Comparison of ENCODE assay signal across 20 mouse cellular contexts in genomic region chr7:78992991-78993390, GRCm38 (mm10).
DNase-seq lines count a peak whose midpoint lies in the region; ATAC-seq lines count a peak whose summit lies in the region.
"Had no signal": no experiment of that assay in that cellular context is flagged by ENCODE, and none has a peak within 500 bp of the region (broad histone marks: within the 10 kb centered on the region; RNA-seq: fewer than 3 reads in every experiment).

No protein-coding gene starts in this region.

- H3K27ac ChIP-seq in forebrain, embryonic 14.5 days (ENCODE audit: low read depth, low read length), result no peak overlapping the region
- H3K27ac ChIP-seq: forebrain, embryonic 12.5 days; layer of hippocampus, adult 2 months; limb, embryonic 15.5 days; liver, embryonic 15.5 days; stomach, embryonic 15.5 days had no signal

- no peak overlapping the region for H3K4me3 ChIP-seq in forebrain, embryonic 14.5 days (ENCODE audit: low read depth, low read length)
- H3K4me3 ChIP-seq: forebrain, embryonic 12.5 days; layer of hippocampus, adult 2 months; limb, embryonic 15.5 days; liver, embryonic 15.5 days; stomach, embryonic 15.5 days had no signal

- no peak for ATAC-seq in forebrain, embryonic 14.5 days
- ATAC-seq: activated CD4-positive, CD25-positive, alpha-beta regulatory T cell, adult 4 months; hindbrain, embryonic 16.5 days; intestine, postnatal 0 days had no signal

- no peaks in the 10 kb centered on the region for H3K27me3 ChIP-seq in forebrain, embryonic 14.5 days (replicated peaks; ENCODE audit: control insufficient read depth, insufficient read depth, low read length)
- H3K27me3 ChIP-seq: limb, embryonic 15.5 days had no signal

- no peaks in the 10 kb centered on the region for H3K9me3 ChIP-seq in forebrain, embryonic 14.5 days (replicated peaks; ENCODE audit: control insufficient read depth, low read length)
- H3K9me3 ChIP-seq: forebrain, embryonic 12.5 days; limb, embryonic 15.5 days; liver, embryonic 15.5 days; stomach, embryonic 15.5 days had no signal

- H3K4me2 ChIP-seq in forebrain, embryonic 14.5 days (ENCODE audit: low read length), result no peak overlapping the region
- H3K4me2 ChIP-seq: forebrain, embryonic 12.5 days; limb, embryonic 15.5 days; liver, embryonic 15.5 days; midbrain, embryonic 11.5 days; stomach, embryonic 15.5 days had no signal

- no peaks in the 10 kb centered on the region for H3K4me1 ChIP-seq in forebrain, embryonic 14.5 days (ENCODE audit: control insufficient read depth, insufficient read depth, low read length)
- H3K4me1 ChIP-seq: liver, embryonic 15.5 days had no signal

- H3K9ac ChIP-seq in forebrain, embryonic 14.5 days (ENCODE audit: low read length), result no peak overlapping the region
- H3K9ac ChIP-seq: forebrain, embryonic 12.5 days; limb, embryonic 15.5 days; liver, embryonic 15.5 days; stomach, embryonic 15.5 days had no signal

- peak; percentile 12 for DNase-seq in kidney, postnatal 10 days
- DNase-seq in kidney, adult 18-20 months, result no peak
- peak; percentile 51 for DNase-seq in 3T3-L1 (ENCODE audit: low read depth, low spot score)
- DNase-seq in adipocyte (ENCODE audit: low spot score), result peak; percentile 31
- peak; percentile 79 to 81 for DNase-seq in adrenal gland, postnatal 36 days
- no peak for DNase-seq in thymus, postnatal 0 days (ENCODE audit: low spot score)
- DNase-seq in forebrain, embryonic 14.5 days (ENCODE audit: low spot score), result no peak
- DNase-seq: cerebellum, adult 8-10 months; heart, adult 18-20 months; layer of hippocampus, postnatal 36 days; thymus, adult 18-20 months had no signal

- no peaks in the 10 kb centered on the region for H3K36me3 ChIP-seq in forebrain, embryonic 14.5 days (ENCODE audit: control insufficient read depth, insufficient read depth, low read length)
- H3K36me3 ChIP-seq: forebrain, embryonic 12.5 days; limb, embryonic 15.5 days; liver, embryonic 15.5 days; stomach, embryonic 15.5 days had no signal

- 83% methylated on average over 7 of the region's 7 CpGs for WGBS in forebrain, embryonic 14.5 days

Comparison
In these comparisons a context has a peak if more than half of its experiments do, and no peak if none do; other contexts are left out.
1. DNase-seq: peak in kidney, postnatal 10 days (single experiment), 3T3-L1 (single experiment), adipocyte (single experiment) and adrenal gland, postnatal 36 days (2 of 2); none in kidney, adult 18-20 months (single experiment), thymus, postnatal 0 days (single experiment) and forebrain, embryonic 14.5 days (single experiment).